Mouse (Mus musculus): ENCODE measurements around the gene Fstl5.

DNA sequence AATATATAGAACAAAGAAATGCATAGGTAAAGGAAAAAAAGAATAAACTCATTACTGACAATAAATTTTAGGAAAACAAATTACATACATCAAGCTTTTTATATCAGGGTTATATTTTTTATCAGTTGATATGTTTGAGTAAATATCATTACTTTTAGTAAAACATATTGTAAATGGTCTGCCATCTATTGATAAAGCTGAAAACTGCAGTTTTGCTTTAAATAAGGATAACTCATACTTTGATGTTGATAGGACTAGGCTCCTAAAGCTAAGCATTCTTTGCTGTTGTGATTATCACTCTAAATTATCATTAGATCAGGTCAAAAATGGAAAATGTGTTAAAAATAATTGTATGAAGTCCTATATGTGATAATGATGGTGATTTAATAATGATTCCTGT is 493.3 kb downstream of the Fstl5 start:
- TF ChIP-seq POLR2A (IDR thresholded peaks at IDR 0.05; ENCODE audit: insufficient read depth, low read length) (no peak), CTCF (IDR thresholded peaks at IDR 0.05; ENCODE audit: low read depth, low read length) (no peak)

All from ES-Bruce4 (cell line).